Mouse (Mus musculus) CH12.LX (cell line): ENCODE measurements around the gene Wtap.

Source experiments
- MAFK ChIP-seq: IDR thresholded peaks from 2 replicates; pipeline ENCODE4 v1.6.1; 2011; ENCODE audit warnings: low read length, improper control_type of control experiment; ENCODE audit not compliant: insufficient replicate concordance
- ZNF384 ChIP-seq: IDR thresholded peaks from 2 replicates; pipeline ENCODE4 v1.6.1; 2012; ENCODE audit warnings: low read depth, low read length, improper control_type of control experiment, inconsistent platforms

DNA sequence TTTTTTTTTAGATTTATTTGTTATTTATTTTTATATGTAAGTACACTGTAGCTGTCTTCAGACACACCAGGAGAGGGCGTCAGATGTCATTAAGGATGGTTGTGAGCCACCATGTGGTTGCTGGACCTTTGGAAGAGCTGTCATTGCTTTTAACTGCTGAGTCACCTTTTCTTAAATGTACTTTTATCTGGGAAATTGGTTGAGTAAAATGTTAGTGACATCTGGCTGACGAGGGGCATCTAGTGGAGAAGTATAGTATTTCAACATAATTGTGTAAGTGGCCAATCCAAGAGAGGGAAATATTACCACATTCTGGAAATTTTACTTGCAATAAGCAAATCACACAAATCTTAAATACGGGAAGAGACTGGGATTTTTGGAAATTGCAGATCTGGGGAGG is 15.9 kb upstream of the Wtap start:
- TF ChIP-seq ZNF384, result no peak
- peak; percentile 97 for TF ChIP-seq MAFK
